Mouse (Mus musculus): ENCODE results near the gene Stra6. TPM values are rescaled to one million over a fixed set of nuclear protein-coding genes. Genes with fewer than 3 reads are reported as not detected.

Gene Stra6
- polyA plus RNA-seq, 1 experiment from 2014 or later = 38.0 TPM

- H3K36me3 ChIP-seq (replicated peaks; ENCODE audit: control insufficient read depth, insufficient read depth, low read depth, low read length) = no peaks in the 10 kb centered on the region
- peak overlapping the region; percentile 37 for H3K9ac ChIP-seq (replicated peaks; ENCODE audit: low read length)
- ATAC-seq (replicated peaks; ENCODE audit: insufficient number of reproducible peaks, low FRiP score, low TSS enrichment, low read depth) (no peak), DNase-seq (ENCODE audit: low spot score) (no peak)
- no peak overlapping the region for H3K27ac ChIP-seq (replicated peaks; ENCODE audit: low read depth, low read length)
- peak overlapping the region; percentile 25 for H3K4me3 ChIP-seq (ENCODE audit: low read depth, low read length)
- peaks cover 81% of the 10 kb centered on the region for H3K27me3 ChIP-seq (ENCODE audit: control insufficient read depth, insufficient read depth, low read length)
- peaks cover 29% of the 10 kb centered on the region for H3K4me1 ChIP-seq (ENCODE audit: control insufficient read depth, insufficient read depth, low read length)
- no peaks in the 10 kb centered on the region for H3K9me3 ChIP-seq (replicated peaks; ENCODE audit: control insufficient read depth, low read length)
- WGBS = 6% methylated on average over 11 of the region's 11 CpGs
- no peak overlapping the region for H3K4me2 ChIP-seq (ENCODE audit: low read depth, low read length)
These were observed 136.9 kb downstream of the Stra6 start for GRCm38 (mm10) chr9:58200270-58201090.

- Histone ChIP-seq H3K4me1 (ENCODE audit: control insufficient read depth, insufficient read depth, low read length) (peaks cover 29% of the 10 kb centered on the region), H3K4me2 (ENCODE audit: low read depth, low read length) (peak overlapping the region; percentile 40), H3K9ac (replicated peaks; ENCODE audit: low read length) (peak overlapping the region; percentile 37), H3K36me3 (replicated peaks; ENCODE audit: control insufficient read depth, insufficient read depth, low read depth, low read length) (no peaks in the 10 kb centered on the region), H3K9me3 (replicated peaks; ENCODE audit: control insufficient read depth, low read length) (no peaks in the 10 kb centered on the region), H3K27ac (replicated peaks; ENCODE audit: low read depth, low read length) (no peak overlapping the region), H3K27me3 (ENCODE audit: control insufficient read depth, insufficient read depth, low read length) (peaks cover 77% of the 10 kb centered on the region), H3K4me3 (ENCODE audit: low read depth, low read length) (peak overlapping the region; percentile 25)
- ATAC-seq (replicated peaks; ENCODE audit: insufficient number of reproducible peaks, low FRiP score, low TSS enrichment, low read depth) (no peak), DNase-seq (ENCODE audit: low spot score) (no peak)
- 1% methylated on average over 24 of the region's 24 CpGs for WGBS
These were observed 137.7 kb downstream of the Stra6 start for GRCm38 (mm10) chr9:58201091-58201842.

- Histone ChIP-seq H3K27ac (replicated peaks; ENCODE audit: low read depth, low read length) (peak overlapping the region; percentile 8; the same call in 1 of the 2 replicates), H3K9me3 (replicated peaks; ENCODE audit: control insufficient read depth, low read length) (no peaks in the 10 kb centered on the region), H3K4me3 (ENCODE audit: low read depth, low read length) (peak overlapping the region; percentile 25), H3K36me3 (replicated peaks; ENCODE audit: control insufficient read depth, insufficient read depth, low read depth, low read length) (no peaks in the 10 kb centered on the region), H3K9ac (replicated peaks; ENCODE audit: low read length) (peak overlapping the region; percentile 19; the same call in 1 of the 2 replicates), H3K4me2 (ENCODE audit: low read depth, low read length) (peak overlapping the region; percentile 40), H3K4me1 (ENCODE audit: control insufficient read depth, insufficient read depth, low read length) (peaks cover 24% of the 10 kb centered on the region), H3K27me3 (ENCODE audit: control insufficient read depth, insufficient read depth, low read length) (peaks cover 69% of the 10 kb centered on the region)
- WGBS = 1% methylated on average over 37 of the region's 37 CpGs
- ATAC-seq (replicated peaks; ENCODE audit: insufficient number of reproducible peaks, low FRiP score, low TSS enrichment, low read depth) (no peak), DNase-seq (ENCODE audit: low spot score) (peak; percentile 48)
These were observed 138.4 kb downstream of the Stra6 start for GRCm38 (mm10) chr9:58201861-58202549.

- ATAC-seq (replicated peaks; ENCODE audit: insufficient number of reproducible peaks, low FRiP score, low TSS enrichment, low read depth) = no peak
- 2% methylated on average over 14 of the region's 14 CpGs for WGBS
- Histone ChIP-seq H3K4me3 (ENCODE audit: low read depth, low read length) (no peak overlapping the region), H3K36me3 (replicated peaks; ENCODE audit: control insufficient read depth, insufficient read depth, low read depth, low read length) (no peaks in the 10 kb centered on the region), H3K4me1 (ENCODE audit: control insufficient read depth, insufficient read depth, low read length) (peaks cover 20% of the 10 kb centered on the region), H3K27me3 (ENCODE audit: control insufficient read depth, insufficient read depth, low read length) (peaks cover 61% of the 10 kb centered on the region), H3K9me3 (replicated peaks; ENCODE audit: control insufficient read depth, low read length) (no peaks in the 10 kb centered on the region), H3K4me2 (ENCODE audit: low read depth, low read length) (peak overlapping the region; percentile 40), H3K9ac (replicated peaks; ENCODE audit: low read length) (peak overlapping the region; percentile 25; the same call in 1 of the 2 replicates), H3K27ac (replicated peaks; ENCODE audit: low read depth, low read length) (no peak overlapping the region)
- no peak for DNase-seq (ENCODE audit: low spot score)
These were observed 139.3 kb downstream of the Stra6 start for GRCm38 (mm10) chr9:58202676-58203453.

Other genes with a start within 250 kb of the Stra6 start
- gene Arid3b, start 227.0 kb upstream of the Stra6 start, polyA plus RNA-seq (2014; fragmentation: Nextera tagmentation; extraction: Ambion mirVana) = 23.2 and 24.3 TPM in 2 replicates
- gene Ubl7, start 152.8 kb upstream of the Stra6 start, polyA plus RNA-seq (2014; fragmentation: Nextera tagmentation; extraction: Ambion mirVana) = 115 and 123 TPM in 2 replicates
- 0.24 and 0.68 TPM in 2 replicates for gene Sema7a, start 123.7 kb upstream of the Stra6 start, polyA plus RNA-seq (2014; fragmentation: Nextera tagmentation; extraction: Ambion mirVana)
- 0.18 TPM in 1 of 2 replicates, not detected in the other for gene Cyp11a1, start 57.4 kb upstream of the Stra6 start, polyA plus RNA-seq (2014; fragmentation: Nextera tagmentation; extraction: Ambion mirVana)
- gene Ccdc33, start 55.0 kb downstream of the Stra6 start, polyA plus RNA-seq (2014; fragmentation: Nextera tagmentation; extraction: Ambion mirVana) = 0.54 and 0.77 TPM in 2 replicates
- gene Islr, start 140.5 kb downstream of the Stra6 start, polyA plus RNA-seq (2014; fragmentation: Nextera tagmentation; extraction: Ambion mirVana) = 24.6 and 26.7 TPM in 2 replicates
- 5.4 and 5.8 TPM in 2 replicates for gene Islr2, start 140.5 kb downstream of the Stra6 start, polyA plus RNA-seq (2014; fragmentation: Nextera tagmentation; extraction: Ambion mirVana)
- gene Pml, start 186.0 kb downstream of the Stra6 start, polyA plus RNA-seq (2014; fragmentation: Nextera tagmentation; extraction: Ambion mirVana) = 13.5 and 14.5 TPM in 2 replicates
- 20.1 and 22.2 TPM in 2 replicates for gene Stoml1, start 189.4 kb downstream of the Stra6 start, polyA plus RNA-seq (2014; fragmentation: Nextera tagmentation; extraction: Ambion mirVana)
- gene Loxl1, start 249.4 kb downstream of the Stra6 start, polyA plus RNA-seq (2014; fragmentation: Nextera tagmentation; extraction: Ambion mirVana) = 11.0 and 13.6 TPM in 2 replicates

All from embryonic facial prominence, embryonic 11.5 days (tissue).